Mouse (Mus musculus): ENCODE measurements around the gene Aicda.

GRCm38 (mm10) chr6:122591027-122591758 is 37.6 kb downstream of the Aicda start:
- no peak for TF ChIP-seq CTCF (IDR thresholded peaks at IDR 0.05; ENCODE audit: control insufficient read depth, insufficient read depth, low read length)
- no peak for TF ChIP-seq POLR2A (IDR thresholded peaks at IDR 0.05; ENCODE audit: borderline replicate concordance, control insufficient read depth, low read depth, low read length)
